Mouse (Mus musculus) cortical plate, adult 2 months (tissue): Measurements from ENCODE around the gene Rpl7l1. TPM values are rescaled to one million over a fixed set of nuclear protein-coding genes. Genes with fewer than 3 reads are reported as not detected.

ENCODE experiments used
- H3K27ac ChIP-seq: fragments of 200-500 bp; 2 replicates; pipeline ENCODE4 v1.5.1; 2012; ENCODE audit warnings: low read length, control low read depth, inconsistent platforms; ENCODE audit not compliant: insufficient read depth
- H3K4me1 ChIP-seq: fragments of 200-500 bp; 2 replicates; pipeline ENCODE4 v1.6.1; 2011; ENCODE audit warnings: low read length; ENCODE audit not compliant: control insufficient read depth, insufficient read depth
- H3K4me3 ChIP-seq: fragments of 200-500 bp; 2 replicates; pipeline ENCODE4 v1.5.1; 2011; ENCODE audit warnings: mild to moderate bottlenecking, low read length, control low read depth; ENCODE audit not compliant: insufficient read depth
- CTCF ChIP-seq: fragments of 200-500 bp; IDR thresholded peaks from 2 replicates; pipeline ENCODE4 v1.5.1; 2011; ENCODE audit warnings: mild to moderate bottlenecking, control low read depth, low read length; ENCODE audit not compliant: insufficient read depth; ENCODE audit errors: extremely low read depth
- POLR2A ChIP-seq: fragments of 200-500 bp; IDR thresholded peaks from 2 replicates; pipeline ENCODE4 v1.6.1; 2011; ENCODE audit warnings: mild to moderate bottlenecking, low read length, control low read depth; ENCODE audit not compliant: insufficient read depth; ENCODE audit errors: extremely low read depth
- polyA plus RNA-seq: library from polyadenylated mRNA; depleted of rRNA; stranded (reverse); fragments of >200 nt; gene quantifications from 2 replicates; pipeline ENCODE4 v1.2.3, GENCODE M21; 2012; rRNA removed

Rpl7l1 gene
- polyA plus RNA-seq: 43.6 and 48.0 TPM in 2 replicates

- Histone ChIP-seq H3K4me1 (no peaks in the 10 kb centered on the region), H3K4me3 (peak within 1 kb of the TSS; percentile 68), H3K27ac (peak within 1 kb of the TSS; percentile 7; the same call in 1 of the 2 replicates)
- TF ChIP-seq POLR2A: peak; percentile 95
- peak; percentile 26; the same call in 1 of the 2 replicates for TF ChIP-seq CTCF
These were observed at the start of gene Rpl7l1 for GRCm38 (mm10) chr17:46782341-46783221. Gene Rpl7l1, minus strand, starts transcription at chr17:46782672.

DNA sequence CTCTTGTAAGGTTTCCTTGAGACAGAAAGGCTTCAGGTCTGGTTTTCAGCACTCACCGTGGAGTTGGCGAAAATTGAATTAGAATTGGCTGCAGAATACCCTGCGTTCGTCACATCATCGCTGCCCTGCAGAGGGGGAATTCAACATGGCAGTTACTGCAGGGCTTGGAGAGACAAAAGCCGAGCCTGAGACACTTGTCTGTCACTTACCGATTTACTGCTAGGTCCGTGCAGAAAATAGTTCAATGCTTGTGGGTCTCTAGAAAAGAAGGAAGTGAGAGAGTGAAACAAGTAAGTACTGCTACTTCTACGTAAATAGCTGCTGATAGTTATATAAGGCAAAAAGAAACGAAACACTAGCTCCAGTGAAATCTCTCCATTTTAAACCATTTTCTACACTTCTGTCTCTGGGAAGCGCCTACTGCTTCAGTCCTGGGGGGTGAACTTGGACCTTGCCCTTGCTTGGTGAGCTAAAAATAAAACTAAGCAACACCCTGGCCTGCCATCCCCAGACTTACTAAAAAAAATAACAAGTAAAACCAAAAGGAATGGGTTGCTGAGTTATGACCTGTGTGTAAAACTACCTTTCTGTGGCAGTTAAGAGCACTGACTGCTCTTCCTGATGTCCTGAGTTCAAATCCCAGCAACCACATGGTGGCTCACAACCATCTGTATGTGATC is 47.5 kb upstream of the Rpl7l1 start:
- Histone ChIP-seq H3K4me1 (peaks cover 6% of the 10 kb centered on the region; the same call in 1 of the 2 replicates), H3K27ac (no peak overlapping the region), H3K4me3 (no peak overlapping the region)
- no peak for TF ChIP-seq CTCF
- TF ChIP-seq POLR2A: no peak

DNA sequence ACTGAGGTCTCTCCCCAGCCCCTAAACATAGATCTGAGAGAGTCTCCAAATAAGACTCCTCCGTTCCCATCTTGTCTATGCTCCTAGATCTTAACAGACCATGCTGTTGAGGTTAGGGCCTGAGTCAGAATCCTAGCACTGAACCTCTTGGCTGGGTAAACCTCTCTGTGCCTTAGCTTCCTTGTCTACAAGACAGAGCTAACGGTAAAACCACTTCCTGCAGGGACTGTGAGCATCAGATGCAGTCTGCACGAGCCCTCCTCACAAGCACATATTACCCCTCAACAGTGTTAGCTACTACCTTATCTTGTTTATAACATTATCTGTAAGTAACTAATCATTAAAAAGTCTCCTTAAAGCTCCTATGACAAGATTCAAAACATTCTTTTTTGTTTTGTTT is 46.5 kb upstream of the Rpl7l1 start:
- no peak for TF ChIP-seq POLR2A
- TF ChIP-seq CTCF: no peak
- Histone ChIP-seq H3K4me3 (no peak overlapping the region), H3K27ac (no peak overlapping the region), H3K4me1 (peaks cover 6% of the 10 kb centered on the region; the same call in 1 of the 2 replicates)

DNA sequence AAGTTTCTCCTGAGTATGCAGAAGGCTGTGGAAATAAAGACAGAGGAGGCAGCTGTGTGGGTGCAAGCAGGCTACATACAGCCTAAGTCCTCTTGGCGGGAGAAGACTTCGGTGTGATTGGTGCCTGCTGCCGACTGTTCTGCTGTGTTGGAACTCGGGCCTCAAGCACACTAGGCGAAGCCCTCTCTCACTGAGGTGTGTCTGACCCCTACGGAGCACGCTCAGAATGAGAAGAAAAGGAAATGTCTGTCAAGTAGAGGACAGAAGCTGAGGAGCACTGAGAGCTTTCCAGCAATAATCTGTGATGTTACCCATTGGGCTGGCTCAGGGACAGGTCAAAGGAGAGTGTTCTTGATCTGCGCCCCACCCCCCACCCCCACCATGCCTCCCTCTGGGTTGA is 40.6 kb upstream of the Rpl7l1 start:
- Histone ChIP-seq H3K27ac (no peak overlapping the region), H3K4me1 (peaks cover 3% of the 10 kb centered on the region; the same call in 1 of the 2 replicates), H3K4me3 (no peak overlapping the region)
- TF ChIP-seq POLR2A (no peak), CTCF (no peak)

GRCm38 (mm10) chr17:46820628-46821027 is 38.2 kb upstream of the Rpl7l1 start:
- H3K27ac ChIP-seq: no peak overlapping the region
- peaks cover 3% of the 10 kb centered on the region; the same call in 1 of the 2 replicates for H3K4me1 ChIP-seq
- TF ChIP-seq CTCF (no peak), POLR2A (no peak)
- no peak overlapping the region for H3K4me3 ChIP-seq

DNA sequence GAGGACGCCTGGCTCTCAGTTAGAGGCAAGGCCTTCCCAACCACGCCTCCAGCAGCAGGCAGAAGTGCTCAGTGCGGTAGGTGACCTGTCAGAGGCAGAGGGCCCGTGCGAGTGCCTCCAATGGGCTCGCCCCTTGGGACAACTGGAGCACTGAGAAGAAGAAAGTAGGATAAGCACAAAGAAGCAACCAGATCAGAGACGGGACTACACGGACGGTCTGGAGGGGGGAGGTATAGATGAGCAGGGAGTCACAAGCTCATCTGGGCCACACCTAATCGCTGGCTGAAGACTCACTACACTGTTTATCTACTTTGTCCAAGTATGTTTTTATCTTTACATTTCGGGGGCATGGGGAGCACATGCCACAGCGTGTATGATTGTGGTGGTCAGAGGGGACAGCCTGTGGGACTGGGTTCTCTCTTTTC is 35.3 kb upstream of the Rpl7l1 start:
- no peak overlapping the region for H3K27ac ChIP-seq
- no peak overlapping the region for H3K4me3 ChIP-seq
- TF ChIP-seq CTCF (no peak), POLR2A (no peak)
- H3K4me1 ChIP-seq: peaks cover 3% of the 10 kb centered on the region; the same call in 1 of the 2 replicates

DNA sequence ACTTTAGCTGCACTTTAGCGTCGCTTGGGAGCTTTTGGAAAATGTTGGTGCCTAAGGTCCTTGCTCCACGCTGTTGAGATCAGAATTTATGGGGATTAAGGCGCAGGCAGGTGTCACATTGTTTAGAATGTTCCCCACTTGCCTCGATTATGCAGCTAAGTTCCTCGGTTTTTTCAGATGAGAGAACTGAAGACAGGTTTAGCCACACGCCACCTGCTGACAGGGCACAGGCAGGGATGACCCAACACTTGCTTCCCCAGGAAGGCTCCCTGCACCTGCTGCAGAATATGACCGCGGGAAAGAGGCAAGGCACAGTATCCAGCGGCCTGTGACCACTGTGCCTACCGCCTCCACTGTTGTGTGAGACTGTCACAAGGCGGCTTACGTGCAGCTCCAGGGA is 33.8 kb upstream of the Rpl7l1 start:
- TF ChIP-seq CTCF (no peak), POLR2A (no peak)
- H3K4me3 ChIP-seq: no peak overlapping the region
- no peak overlapping the region for H3K27ac ChIP-seq
- peaks cover 3% of the 10 kb centered on the region; the same call in 1 of the 2 replicates for H3K4me1 ChIP-seq

- TF ChIP-seq CTCF: no peak
- TF ChIP-seq POLR2A: no peak
- Histone ChIP-seq H3K4me1 (no peaks in the 10 kb centered on the region), H3K4me3 (no peak overlapping the region), H3K27ac (no peak overlapping the region)
These were observed 32.0 kb upstream of the Rpl7l1 start for GRCm38 (mm10) chr17:46814497-46814896.

DNA sequence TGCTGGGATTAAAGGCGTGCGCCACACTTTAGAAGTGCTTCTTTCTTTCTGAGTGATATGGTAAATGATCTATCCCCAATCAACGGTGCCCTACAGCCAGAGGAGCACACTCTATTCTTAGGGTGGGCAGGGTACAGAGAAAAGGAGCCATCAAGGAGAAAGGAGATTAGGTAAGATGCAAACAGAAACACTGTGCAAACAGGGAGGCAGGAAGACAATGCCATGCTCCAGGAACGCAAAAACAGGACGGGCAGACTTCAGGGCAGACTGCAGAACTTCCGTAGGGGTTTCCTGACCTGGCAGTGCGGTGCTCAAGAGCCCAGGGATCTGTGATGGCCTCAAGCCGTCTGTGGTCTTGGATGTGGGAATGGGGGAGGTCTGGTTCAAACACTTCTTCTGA is 31.2 kb upstream of the Rpl7l1 start:
- TF ChIP-seq POLR2A (no peak), CTCF (no peak)
- Histone ChIP-seq H3K4me3 (no peak overlapping the region), H3K4me1 (no peaks in the 10 kb centered on the region), H3K27ac (no peak overlapping the region)
